Mouse (Mus musculus): ENCODE measurements at regions not wholly inside any gene's neighbourhood (a gene's known extent, or its start where the extent isn't known, plus 50 kb on each side); places are given as distances from the start of the nearest gene placed in this dataset.
"Not testable (repeated sequence)": the region's sequence is repeated elsewhere in the genome, so short reads cannot be mapped to it uniquely, and the experiment has no call there.

DNA sequence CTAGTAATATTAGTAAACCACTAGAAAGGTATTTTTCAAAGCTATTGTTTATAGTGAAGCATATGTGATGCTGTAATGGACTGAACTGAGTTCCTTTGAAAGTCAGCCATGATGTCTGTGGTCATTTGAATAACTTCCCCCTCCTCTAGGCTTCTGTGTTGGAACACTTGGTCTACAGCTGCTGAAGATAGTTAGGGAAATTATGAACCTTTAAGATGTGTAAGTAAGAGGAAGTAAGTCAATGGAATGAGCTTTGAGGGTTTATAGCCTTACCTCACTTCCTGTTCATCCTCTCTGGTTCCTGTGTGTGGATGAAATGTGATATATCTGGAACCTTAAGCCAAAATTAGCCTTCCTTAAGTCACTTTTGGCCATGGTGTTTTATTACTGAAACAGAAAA lies 145.7 kb upstream of the Tmem229a start:
- DNase-seq (ENCODE audit: low read depth, low spot score): no peak

DNA sequence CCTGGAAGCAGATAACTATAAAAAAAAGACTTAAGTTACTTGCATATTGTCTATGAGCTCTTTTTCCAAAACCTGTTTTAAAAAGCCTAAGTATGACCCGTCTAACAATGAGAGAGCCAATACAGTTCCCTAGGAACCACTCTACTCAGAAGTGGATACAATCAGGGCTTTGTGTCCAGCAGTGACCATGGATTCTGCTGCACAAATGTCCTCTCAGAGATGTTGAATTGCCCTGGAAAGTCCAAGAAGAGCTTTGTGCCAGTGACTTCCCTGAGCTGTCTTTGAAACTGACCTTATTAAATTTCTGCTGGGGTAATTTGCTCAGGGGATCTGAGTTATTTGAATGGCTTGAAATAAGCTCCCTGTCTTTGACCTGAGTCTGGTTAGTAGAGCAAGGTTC lies 131.1 kb upstream of the Tmem229a start:
- DNase-seq (ENCODE audit: low read depth, low spot score): no peak

DNA sequence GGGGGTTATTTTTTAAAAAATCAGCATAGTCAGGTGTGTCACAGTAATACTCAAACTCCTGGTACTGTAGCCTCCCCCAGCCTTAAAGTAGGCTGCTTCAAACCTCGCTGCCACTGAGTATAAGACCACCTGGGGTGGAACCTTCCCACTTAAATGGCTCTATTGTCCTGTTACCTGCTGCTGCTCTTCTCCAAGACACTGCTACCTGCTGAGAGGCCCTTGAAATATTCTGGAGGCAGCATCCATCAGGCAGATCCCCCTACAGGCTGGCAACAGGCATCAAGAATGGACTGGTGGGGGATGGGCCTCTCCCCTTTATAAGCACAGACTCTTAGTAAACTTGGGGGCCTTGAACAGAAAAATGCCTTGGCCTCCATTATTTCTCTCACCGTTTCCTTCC lies 129.8 kb upstream of the Tmem229a start:
- no peak for DNase-seq (ENCODE audit: low read depth, low spot score)

DNA sequence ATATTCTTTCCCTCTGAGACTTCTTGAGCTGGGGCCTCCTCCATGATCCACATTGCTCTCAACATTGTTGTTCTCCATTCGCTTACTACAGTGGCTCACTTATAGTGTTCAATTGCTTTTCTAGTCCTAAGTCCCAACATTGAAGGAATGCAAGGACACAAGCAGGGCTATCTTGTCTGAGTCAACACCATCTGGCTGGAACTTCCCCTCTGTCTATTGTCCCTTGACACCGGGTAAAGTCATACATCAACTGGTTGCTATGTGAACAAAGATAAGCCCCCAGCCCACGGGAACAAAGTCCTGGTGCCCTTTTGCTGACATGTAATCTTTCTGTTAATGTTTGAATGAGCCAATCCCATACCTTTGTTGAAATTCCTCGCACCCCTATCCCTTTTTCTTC lies 129.2 kb upstream of the Tmem229a start:
- DNase-seq (ENCODE audit: low read depth, low spot score): not testable (repeated sequence)

DNA sequence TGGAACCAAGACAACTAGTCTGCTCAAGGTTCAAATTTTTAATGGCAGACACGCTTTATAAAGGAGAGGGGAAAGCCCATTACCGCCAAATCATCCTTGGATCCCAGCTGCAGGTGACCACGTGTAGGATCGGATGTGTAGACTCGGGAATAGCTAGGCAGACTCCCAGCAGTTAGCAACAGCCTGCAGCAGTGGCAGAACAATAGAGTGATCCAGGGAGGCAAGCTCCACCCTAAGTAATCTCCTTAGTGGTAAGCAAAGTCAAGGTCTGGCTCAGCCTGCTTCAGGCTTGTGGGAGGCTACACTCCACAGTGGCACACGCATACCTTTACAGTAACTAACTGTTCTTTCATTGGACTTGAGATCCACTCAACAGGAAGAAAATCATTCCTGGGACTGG lies 109.8 kb upstream of the Tmem229a start:
- DNase-seq (ENCODE audit: low read depth, low spot score): no peak

DNA sequence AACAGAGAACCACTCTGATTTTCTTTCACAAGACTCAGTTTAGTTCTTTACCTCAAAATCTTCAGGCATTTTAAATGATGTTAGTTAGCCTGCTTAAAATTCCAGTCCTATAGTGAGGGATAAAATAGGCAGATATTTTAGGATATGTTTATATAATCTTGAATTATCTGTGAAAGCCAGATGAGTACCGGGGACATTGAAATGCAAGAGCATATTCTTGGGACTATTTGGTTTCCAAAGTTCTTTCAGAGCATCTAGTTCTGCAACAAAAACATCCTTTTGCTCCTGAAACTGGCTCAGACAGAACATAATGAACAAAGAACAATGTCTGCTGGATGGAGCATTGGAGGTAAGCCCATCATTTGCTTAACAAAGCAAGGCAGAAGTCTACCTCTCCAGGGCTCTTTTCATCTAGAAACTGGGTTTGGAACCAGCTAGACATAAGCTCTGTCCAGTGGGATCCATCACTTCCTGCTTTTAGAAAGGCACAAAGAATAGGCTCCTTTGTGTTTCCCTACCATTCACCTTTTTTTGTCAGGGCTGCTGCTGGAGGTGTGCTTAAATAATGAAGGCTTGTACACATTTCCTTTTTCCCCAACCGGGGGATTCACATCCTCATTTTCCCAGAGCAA lies 76.9 kb upstream of the Tmem229a start:
- DNase-seq (ENCODE audit: low read depth, low spot score): no peak

DNA sequence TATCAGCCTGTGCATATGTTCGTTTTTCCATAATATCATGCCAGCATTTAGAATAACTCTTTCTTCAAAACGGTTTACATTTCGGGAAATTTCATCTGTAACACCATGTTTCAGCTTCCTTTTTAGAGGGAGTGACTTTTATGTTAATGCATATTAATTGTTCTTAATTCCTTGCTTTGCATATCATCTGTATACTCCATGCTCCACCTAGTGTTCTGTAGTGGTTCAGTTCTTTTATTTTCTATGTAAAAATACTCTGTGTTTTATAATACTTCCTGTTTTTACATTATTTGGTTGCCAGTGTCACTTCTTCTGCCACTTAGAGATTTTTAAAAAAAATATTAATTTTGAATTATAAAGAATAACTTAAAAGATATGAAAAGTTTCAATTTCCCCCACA lies 70.9 kb upstream of the Tmem229a start:
- no peak for DNase-seq (ENCODE audit: low read depth, low spot score)

DNA sequence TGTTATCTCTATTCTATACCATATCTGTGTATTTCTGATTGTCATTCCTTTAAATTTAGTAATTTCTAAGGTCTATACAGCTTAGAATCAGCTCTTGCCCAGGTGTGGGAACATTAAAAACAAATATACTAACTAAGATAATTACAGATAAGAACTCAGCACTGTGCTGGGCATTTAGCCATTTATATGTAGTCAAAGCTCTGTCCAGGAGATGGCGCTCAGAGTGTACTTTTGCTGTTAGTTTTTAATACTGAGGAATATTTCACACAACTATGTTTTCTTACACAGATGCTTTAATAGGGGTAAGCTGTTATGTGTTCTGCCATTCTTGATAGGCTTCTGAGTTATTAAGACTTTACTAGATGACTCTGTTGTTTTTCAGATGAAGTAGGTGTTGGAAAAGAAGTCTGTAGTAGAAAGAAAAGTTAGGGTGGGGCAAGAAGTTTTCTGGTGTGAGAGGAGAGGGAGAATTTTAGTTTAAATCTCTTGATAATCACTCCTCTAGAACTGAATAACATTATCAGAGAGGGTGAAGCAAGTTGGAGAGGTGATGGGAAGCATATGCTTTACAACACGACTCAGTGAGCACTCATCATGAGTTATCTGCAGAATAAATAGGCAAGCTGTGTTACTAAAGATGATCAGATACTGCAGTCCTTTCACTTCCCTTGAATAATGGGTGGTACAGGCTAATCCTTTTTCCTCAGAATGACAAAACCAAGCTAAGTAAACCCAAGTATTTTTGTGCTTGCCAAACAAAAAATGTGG lies 64.1 kb upstream of the Tmem229a start:
- peak; percentile 26 for DNase-seq (ENCODE audit: low read depth, low spot score)

DNA sequence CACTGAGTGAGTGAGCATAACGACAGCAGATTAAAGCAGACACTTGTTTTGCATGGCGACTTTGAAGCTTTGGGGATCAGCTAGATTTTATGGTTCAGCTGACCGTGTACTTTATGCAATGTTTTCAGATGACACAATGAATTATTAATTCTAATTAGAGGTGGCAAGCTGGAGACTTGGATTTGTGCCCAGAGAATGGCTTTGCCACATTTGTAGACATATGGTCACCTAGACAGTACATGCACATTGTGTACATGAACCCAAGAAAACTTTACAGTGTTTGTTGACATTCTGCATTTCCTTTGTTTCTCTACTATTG lies 57.1 kb upstream of the Tmem229a start:
- no peak for DNase-seq (ENCODE audit: low read depth, low spot score)

DNA sequence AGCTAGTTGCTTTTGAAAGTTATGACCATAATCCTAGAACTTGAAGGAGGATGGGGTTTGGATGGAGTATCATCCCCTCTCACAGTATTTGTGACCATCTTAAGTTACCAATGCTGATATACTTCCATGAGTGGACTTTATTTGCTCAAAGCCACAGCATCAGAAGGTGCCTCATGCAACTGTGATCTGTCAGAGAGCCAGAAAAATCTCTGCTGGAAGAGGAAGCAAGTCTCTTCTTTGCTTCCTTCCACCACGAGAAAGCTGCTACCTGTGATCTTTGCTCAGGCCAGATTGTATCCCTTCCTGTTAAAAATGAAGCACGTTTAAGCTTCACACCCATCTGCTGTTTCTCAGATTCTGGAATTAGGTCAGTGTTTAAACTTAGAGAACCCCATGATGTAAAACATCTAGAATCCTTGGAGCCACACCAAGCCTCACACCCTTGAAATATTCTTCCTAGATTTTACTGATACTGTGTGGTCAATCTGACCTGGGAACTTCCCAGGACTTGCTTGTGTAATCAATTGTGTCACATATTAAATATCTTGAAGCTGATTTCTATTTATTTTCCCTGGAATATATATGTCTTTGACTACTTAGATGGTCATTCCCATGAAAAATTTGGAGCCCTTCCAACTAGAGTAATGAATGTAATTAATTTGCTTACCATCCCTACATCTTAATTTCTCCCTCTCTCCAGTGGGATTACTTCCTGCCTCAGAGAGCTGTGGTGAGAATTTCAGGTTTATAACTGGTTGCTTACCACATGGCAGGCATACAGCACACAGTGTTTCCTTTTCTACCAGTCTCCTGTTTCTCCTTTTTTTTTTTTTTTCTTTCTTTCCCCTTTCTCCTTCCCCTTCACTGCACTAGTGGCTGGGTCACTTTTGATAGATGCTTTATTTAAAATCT lies 56.5 kb upstream of the Tmem229a start:
- no peak for DNase-seq (ENCODE audit: low read depth, low spot score)

DNA sequence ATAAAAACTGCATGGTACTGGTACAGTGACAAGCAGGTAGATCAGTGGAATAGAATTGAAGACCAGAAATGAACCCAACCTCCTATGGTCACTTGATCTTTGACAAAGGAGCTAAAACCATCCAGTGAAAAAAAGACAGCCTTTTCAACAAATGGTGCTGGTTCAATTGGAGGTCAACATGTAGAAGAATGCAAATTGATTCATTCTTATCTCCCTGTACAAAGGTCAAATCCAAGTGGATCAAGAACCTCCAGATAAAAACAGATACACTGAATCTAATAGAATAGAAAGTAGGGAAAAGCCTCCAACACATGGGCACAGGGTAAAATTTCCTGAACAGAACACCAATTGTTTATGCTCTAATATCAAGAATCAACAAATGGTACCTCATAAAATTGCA lies 52.8 kb upstream of the Tmem229a start:
- not testable (repeated sequence) for DNase-seq (ENCODE audit: low read depth, low spot score)

Measured in brain, embryonic 18.5 days (tissue).